Mouse (Mus musculus): ENCODE data around the gene Gli2. TPM values are rescaled to one million over a fixed set of nuclear protein-coding genes. Genes with fewer than 3 reads are reported as not detected.
A peak's percentile ranks its signal among the peaks of the same experiment; 100 is the strongest.

The Gli2 gene
- polyA plus RNA-seq, 1 experiment from 2014 or later = 17.8 TPM

- no peaks in the 10 kb centered on the region for H3K27me3 ChIP-seq (ENCODE audit: control insufficient read depth, insufficient read depth, low read length)
- H3K36me3 ChIP-seq (ENCODE audit: control insufficient read depth, insufficient read depth, low read length) = no peaks in the 10 kb centered on the region
- DNase-seq (ENCODE audit: low spot score) (no peak), ATAC-seq (ENCODE audit: insufficient number of reproducible peaks, low FRiP score, low TSS enrichment, low read depth) (no peak)
- no peak overlapping the region for H3K9ac ChIP-seq (ENCODE audit: low read length)
- peaks cover 39% of the 10 kb centered on the region for H3K4me1 ChIP-seq (ENCODE audit: control insufficient read depth, insufficient read depth, low read length)
- no peak overlapping the region for H3K4me2 ChIP-seq (ENCODE audit: low read depth, severe bottlenecking)
- WGBS = 83% methylated on average over 7 of the region's 7 CpGs
- H3K4me3 ChIP-seq (ENCODE audit: low read depth, low read length) = no peak overlapping the region
- no peak overlapping the region; the same call in 1 of the 2 replicates for H3K27ac ChIP-seq (replicated peaks; ENCODE audit: low read depth, low read length)
- no peaks in the 10 kb centered on the region for H3K9me3 ChIP-seq (ENCODE audit: control insufficient read depth, low read length)
These were observed 72.8 kb downstream of the Gli2 start for GRCm38 (mm10) chr1:118980636-118981035.

- Histone ChIP-seq H3K27me3 (ENCODE audit: control insufficient read depth, insufficient read depth, low read length) (no peaks in the 10 kb centered on the region), H3K4me3 (ENCODE audit: low read depth, low read length) (no peak overlapping the region), H3K27ac (replicated peaks; ENCODE audit: low read depth, low read length) (no peak overlapping the region), H3K9me3 (ENCODE audit: control insufficient read depth, low read length) (no peaks in the 10 kb centered on the region), H3K4me1 (ENCODE audit: control insufficient read depth, insufficient read depth, low read length) (peaks cover 12% of the 10 kb centered on the region), H3K9ac (ENCODE audit: low read length) (no peak overlapping the region), H3K36me3 (ENCODE audit: control insufficient read depth, insufficient read depth, low read length) (peaks cover 5% of the 10 kb centered on the region), H3K4me2 (ENCODE audit: low read depth, severe bottlenecking) (no peak overlapping the region)
- DNase-seq (ENCODE audit: low spot score) = no peak
- no peak for ATAC-seq (ENCODE audit: insufficient number of reproducible peaks, low FRiP score, low TSS enrichment, low read depth)
- 80% methylated on average over 9 of the region's 9 CpGs for WGBS
These were observed 76.8 kb downstream of the Gli2 start for GRCm38 (mm10) chr1:118976596-118976995.

- H3K36me3 ChIP-seq (ENCODE audit: control insufficient read depth, insufficient read depth, low read length) = peaks cover 15% of the 10 kb centered on the region
- H3K4me2 ChIP-seq (ENCODE audit: low read depth, severe bottlenecking) = no peak overlapping the region
- 94% methylated on average over 3 of the region's 3 CpGs for WGBS
These were observed 78.0 kb downstream of the Gli2 start for GRCm38 (mm10) chr1:118975376-118975775.

GRCm38 (mm10) chr1:118970068-118970467, 83.4 kb downstream of the Gli2 start:
- Histone ChIP-seq H3K36me3 (ENCODE audit: control insufficient read depth, insufficient read depth, low read length) (peaks cover 17% of the 10 kb centered on the region), H3K9me3 (ENCODE audit: control insufficient read depth, low read length) (peaks cover 4% of the 10 kb centered on the region; the same call in 1 of the 2 replicates), H3K27me3 (ENCODE audit: control insufficient read depth, insufficient read depth, low read length) (no peaks in the 10 kb centered on the region), H3K9ac (ENCODE audit: low read length) (no peak overlapping the region), H3K27ac (replicated peaks; ENCODE audit: low read depth, low read length) (no peak overlapping the region), H3K4me2 (ENCODE audit: low read depth, severe bottlenecking) (no peak overlapping the region), H3K4me3 (ENCODE audit: low read depth, low read length) (no peak overlapping the region), H3K4me1 (ENCODE audit: control insufficient read depth, insufficient read depth, low read length) (no peaks in the 10 kb centered on the region)
- WGBS = 100% methylated on average over 3 of the region's 3 CpGs
- ATAC-seq (ENCODE audit: insufficient number of reproducible peaks, low FRiP score, low TSS enrichment, low read depth) (no peak), DNase-seq (ENCODE audit: low spot score) (no peak)

More at GRCm38 (mm10) chr1:118975376-118975775, 78.0 kb downstream of the Gli2 start:
- peaks cover 4% of the 10 kb centered on the region; the same call in 1 of the 2 replicates for H3K9me3 ChIP-seq (ENCODE audit: control insufficient read depth, low read length)
- H3K4me3 ChIP-seq (ENCODE audit: low read depth, low read length) = no peak overlapping the region
- no peaks in the 10 kb centered on the region for H3K27me3 ChIP-seq (ENCODE audit: control insufficient read depth, insufficient read depth, low read length)
- H3K27ac ChIP-seq (replicated peaks; ENCODE audit: low read depth, low read length) = no peak overlapping the region
- ATAC-seq (ENCODE audit: insufficient number of reproducible peaks, low FRiP score, low TSS enrichment, low read depth) (no peak), DNase-seq (ENCODE audit: low spot score) (no peak)
- 0 out of 2 replicates have a peak, but pooled peaks cover 2% of the 10 kb centered on the region for H3K4me1 ChIP-seq (ENCODE audit: control insufficient read depth, insufficient read depth, low read length)
- H3K9ac ChIP-seq (ENCODE audit: low read length) = no peak overlapping the region

GRCm38 (mm10) chr1:118969409-118969808, 84.0 kb downstream of the Gli2 start:
- Histone ChIP-seq H3K4me1 (ENCODE audit: control insufficient read depth, insufficient read depth, low read length) (no peaks in the 10 kb centered on the region), H3K4me3 (ENCODE audit: low read depth, low read length) (no peak overlapping the region), H3K9me3 (ENCODE audit: control insufficient read depth, low read length) (peaks cover 4% of the 10 kb centered on the region; the same call in 1 of the 2 replicates), H3K27ac (replicated peaks; ENCODE audit: low read depth, low read length) (no peak overlapping the region), H3K4me2 (ENCODE audit: low read depth, severe bottlenecking) (no peak overlapping the region), H3K36me3 (ENCODE audit: control insufficient read depth, insufficient read depth, low read length) (peaks cover 17% of the 10 kb centered on the region), H3K9ac (ENCODE audit: low read length) (no peak overlapping the region), H3K27me3 (ENCODE audit: control insufficient read depth, insufficient read depth, low read length) (no peaks in the 10 kb centered on the region)
- ATAC-seq (ENCODE audit: insufficient number of reproducible peaks, low FRiP score, low TSS enrichment, low read depth) (no peak), DNase-seq (ENCODE audit: low spot score) (no peak)
- WGBS = 81% methylated on average over 11 of the region's 11 CpGs

- H3K27ac ChIP-seq (replicated peaks; ENCODE audit: low read depth, low read length) = no peak overlapping the region
- H3K9me3 ChIP-seq (ENCODE audit: control insufficient read depth, low read length) = peaks cover 4% of the 10 kb centered on the region; the same call in 1 of the 2 replicates
- no peak overlapping the region for H3K4me2 ChIP-seq (ENCODE audit: low read depth, severe bottlenecking)
- 87% methylated on average over 5 of the region's 5 CpGs for WGBS
- H3K9ac ChIP-seq (ENCODE audit: low read length) = no peak overlapping the region
- H3K4me1 ChIP-seq (ENCODE audit: control insufficient read depth, insufficient read depth, low read length) = no peaks in the 10 kb centered on the region
- no peak overlapping the region for H3K4me3 ChIP-seq (ENCODE audit: low read depth, low read length)
- DNase-seq (ENCODE audit: low spot score) (no peak), ATAC-seq (ENCODE audit: insufficient number of reproducible peaks, low FRiP score, low TSS enrichment, low read depth) (peak; percentile 33; the same call in 1 of the 2 replicates)
- H3K36me3 ChIP-seq (ENCODE audit: control insufficient read depth, insufficient read depth, low read length) = peaks cover 17% of the 10 kb centered on the region
- H3K27me3 ChIP-seq (ENCODE audit: control insufficient read depth, insufficient read depth, low read length) = no peaks in the 10 kb centered on the region
These were observed 84.7 kb downstream of the Gli2 start for GRCm38 (mm10) chr1:118968661-118969179.

- Histone ChIP-seq H3K9ac (ENCODE audit: low read length) (no peak overlapping the region), H3K27me3 (ENCODE audit: control insufficient read depth, insufficient read depth, low read length) (no peaks in the 10 kb centered on the region), H3K36me3 (ENCODE audit: control insufficient read depth, insufficient read depth, low read length) (peaks cover 14% of the 10 kb centered on the region), H3K4me3 (ENCODE audit: low read depth, low read length) (no peak overlapping the region), H3K27ac (replicated peaks; ENCODE audit: low read depth, low read length) (no peak overlapping the region), H3K9me3 (ENCODE audit: control insufficient read depth, low read length) (peaks cover 4% of the 10 kb centered on the region; the same call in 1 of the 2 replicates), H3K4me1 (ENCODE audit: control insufficient read depth, insufficient read depth, low read length) (no peaks in the 10 kb centered on the region), H3K4me2 (ENCODE audit: low read depth, severe bottlenecking) (no peak overlapping the region)
- 86% methylated on average over 3 of the region's 3 CpGs for WGBS
- no peak for DNase-seq (ENCODE audit: low spot score)
- ATAC-seq (ENCODE audit: insufficient number of reproducible peaks, low FRiP score, low TSS enrichment, low read depth) = no peak
These were observed 85.4 kb downstream of the Gli2 start for GRCm38 (mm10) chr1:118967976-118968375.

GRCm38 (mm10) chr1:118967281-118967680, 86.1 kb downstream of the Gli2 start:
- Histone ChIP-seq H3K27me3 (ENCODE audit: control insufficient read depth, insufficient read depth, low read length) (no peaks in the 10 kb centered on the region), H3K9ac (ENCODE audit: low read length) (no peak overlapping the region), H3K4me2 (ENCODE audit: low read depth, severe bottlenecking) (no peak overlapping the region), H3K4me3 (ENCODE audit: low read depth, low read length) (no peak overlapping the region), H3K27ac (replicated peaks; ENCODE audit: low read depth, low read length) (no peak overlapping the region), H3K36me3 (ENCODE audit: control insufficient read depth, insufficient read depth, low read length) (peaks cover 14% of the 10 kb centered on the region), H3K9me3 (ENCODE audit: control insufficient read depth, low read length) (peaks cover 4% of the 10 kb centered on the region; the same call in 1 of the 2 replicates), H3K4me1 (ENCODE audit: control insufficient read depth, insufficient read depth, low read length) (no peaks in the 10 kb centered on the region)
- WGBS = 73% methylated on average over 3 of the region's 3 CpGs
- ATAC-seq (ENCODE audit: insufficient number of reproducible peaks, low FRiP score, low TSS enrichment, low read depth) = no peak
- no peak for DNase-seq (ENCODE audit: low spot score)

GRCm38 (mm10) chr1:118958644-118959043, 94.8 kb downstream of the Gli2 start:
- Histone ChIP-seq H3K4me1 (ENCODE audit: control insufficient read depth, insufficient read depth, low read length) (peaks cover 15% of the 10 kb centered on the region), H3K27ac (replicated peaks; ENCODE audit: low read depth, low read length) (no peak overlapping the region), H3K36me3 (ENCODE audit: control insufficient read depth, insufficient read depth, low read length) (no peaks in the 10 kb centered on the region), H3K4me2 (ENCODE audit: low read depth, severe bottlenecking) (no peak overlapping the region), H3K9me3 (ENCODE audit: control insufficient read depth, low read length) (no peaks in the 10 kb centered on the region), H3K9ac (ENCODE audit: low read length) (no peak overlapping the region), H3K27me3 (ENCODE audit: control insufficient read depth, insufficient read depth, low read length) (no peaks in the 10 kb centered on the region), H3K4me3 (ENCODE audit: low read depth, low read length) (no peak overlapping the region)
- no peak for DNase-seq (ENCODE audit: low spot score)
- WGBS = 90% methylated on average over 7 of the region's 7 CpGs
- ATAC-seq (ENCODE audit: insufficient number of reproducible peaks, low FRiP score, low TSS enrichment, low read depth) = no peak

All from limb, embryonic 11.5 days (tissue).